Mouse (Mus musculus) heart, postnatal 0 days (tissue): ENCODE data around the gene 4930402H24Rik. TPM values are rescaled to one million over a fixed set of nuclear protein-coding genes. Genes with fewer than 3 reads are reported as not detected.
A peak's percentile ranks its signal among the peaks of the same experiment; 100 is the strongest.

Source experiments
- ATAC-seq: fragments of 200-750 bp; cut with Nextera tagmentation; 2 replicates; pipeline ENCODE4 v1.8.0; 2017; ENCODE audit warnings: low read depth, moderate number of reproducible peaks, moderate library complexity; ENCODE audit not compliant: insufficient read depth
- DNase-seq: peaks from one replicate; pipeline ENCODE4 v3.0.0-alpha.2; 2016; ENCODE audit warnings: low spot score
- H3K27ac ChIP-seq: fragments of 300-500 bp; sonication (generic); 2 replicates; pipeline ENCODE4 v1.5.1; 2014; ENCODE audit warnings: low read depth, mild to moderate bottlenecking
- H3K27me3 ChIP-seq: fragments of 300-500 bp; sonication (generic); 2 replicates; pipeline ENCODE4 v1.6.1; 2014; ENCODE audit warnings: low read length, mixed read lengths; ENCODE audit not compliant: control insufficient read depth, insufficient read depth
- H3K36me3 ChIP-seq: fragments of 300-500 bp; sonication (generic); replicated peaks from 2 replicates; pipeline ENCODE4 v1.6.1; 2014; ENCODE audit warnings: low read length, mixed read lengths; ENCODE audit not compliant: control insufficient read depth, insufficient read depth
- H3K4me1 ChIP-seq: fragments of 300-500 bp; sonication (generic); 2 replicates; pipeline ENCODE4 v1.6.1; 2014; ENCODE audit warnings: antibody characterized with exemption; ENCODE audit not compliant: control insufficient read depth, insufficient read depth
- H3K4me2 ChIP-seq: fragments of 300-500 bp; sonication (generic); 2 replicates; pipeline ENCODE4 v1.6.1; 2014; ENCODE audit warnings: low read depth, mild to moderate bottlenecking, low read length, moderate library complexity
- H3K4me3 ChIP-seq: fragments of 300-500 bp; sonication (generic); 2 replicates; pipeline ENCODE4 v1.5.1; 2014; ENCODE audit warnings: low read depth, low read length
- H3K9ac ChIP-seq: fragments of 300-500 bp; sonication (generic); replicated peaks from 2 replicates; pipeline ENCODE4 v1.6.1; 2014; ENCODE audit warnings: low read depth, low read length, mixed read lengths
- H3K9me3 ChIP-seq: fragments of 300-500 bp; sonication (generic); replicated peaks from 2 replicates; pipeline ENCODE4 v1.6.1; 2016; ENCODE audit warnings: low read length; ENCODE audit not compliant: control insufficient read depth
- CTCF ChIP-seq: IDR thresholded peaks from 2 replicates; pipeline ENCODE4 v1.5.1; 2016; ENCODE audit warnings: antibody characterized with exemption, control low read depth, low read depth
- EP300 ChIP-seq: IDR thresholded peaks from 2 replicates; pipeline ENCODE4 v1.6.1; 2016; ENCODE audit warnings: antibody characterized with exemption, low read depth
- WGBS: fragments of 180-500 bp; shearing (Covaris S2); extraction: QIAGEN DNeasy Blood & Tissue Kit; methylation state at CpG from one replicate; pipeline ENCODE4 v1.1.7; 2014; 5-methylcytosine and 5-hydroxymethylcytosine counted together
- polyA plus RNA-seq: library from polyadenylated mRNA; unstranded; fragments of >200 nt; fragmentation: Nextera tagmentation; extraction: Ambion mirVana; gene quantifications from 2 replicates; pipeline ENCODE4 v1.2.1, GENCODE M21; 2015
- total RNA-seq: library from RNA; depleted of rRNA; stranded (reverse); fragments of >200 nt; gene quantifications from 2 replicates; pipeline ENCODE4 v1.2.3, GENCODE M21; 2014; ENCODE audit warnings: low replicate concordance

Gene 4930402H24Rik
- total and polyA plus RNA-seq, 2 experiments from 2014 or later, result 41.8 to 89.9 TPM

DNA sequence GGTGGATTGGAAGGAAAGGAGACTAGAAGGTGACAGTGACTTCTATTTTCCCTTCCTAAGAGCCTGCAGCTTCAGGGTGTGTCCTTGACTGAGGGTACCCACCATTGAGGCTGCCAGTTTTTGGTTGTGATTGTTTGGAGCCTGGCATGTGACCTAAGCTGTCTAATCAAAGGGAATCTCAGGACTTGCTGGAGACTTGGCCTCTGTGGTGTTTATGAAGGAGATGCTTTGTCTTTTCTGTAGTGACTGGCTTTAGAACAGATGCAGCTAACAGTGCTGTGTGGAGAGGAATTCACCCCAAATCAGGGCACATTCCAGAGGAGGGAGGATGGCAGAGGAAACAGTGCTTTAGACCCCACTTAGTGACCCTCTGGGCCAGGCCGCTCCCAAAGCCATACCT lies 8.7 kb upstream of the 4930402H24Rik start:
- 87% methylated on average over 1 of the region's 1 CpGs for WGBS
- no peak overlapping the region for H3K4me2 ChIP-seq
- no peaks in the 10 kb centered on the region for H3K36me3 ChIP-seq
- H3K9ac ChIP-seq, result no peak overlapping the region
- no peaks in the 10 kb centered on the region for H3K9me3 ChIP-seq
- no peak for ATAC-seq
- H3K4me3 ChIP-seq, result no peak overlapping the region
- H3K4me1 ChIP-seq, result peaks cover 9% of the 10 kb centered on the region; the same call in 1 of the 2 replicates
- TF ChIP-seq EP300 (no peak), CTCF (no peak)
- DNase-seq, result no peak
- no peaks in the 10 kb centered on the region for H3K27me3 ChIP-seq
- H3K27ac ChIP-seq, result no peak overlapping the region

DNA sequence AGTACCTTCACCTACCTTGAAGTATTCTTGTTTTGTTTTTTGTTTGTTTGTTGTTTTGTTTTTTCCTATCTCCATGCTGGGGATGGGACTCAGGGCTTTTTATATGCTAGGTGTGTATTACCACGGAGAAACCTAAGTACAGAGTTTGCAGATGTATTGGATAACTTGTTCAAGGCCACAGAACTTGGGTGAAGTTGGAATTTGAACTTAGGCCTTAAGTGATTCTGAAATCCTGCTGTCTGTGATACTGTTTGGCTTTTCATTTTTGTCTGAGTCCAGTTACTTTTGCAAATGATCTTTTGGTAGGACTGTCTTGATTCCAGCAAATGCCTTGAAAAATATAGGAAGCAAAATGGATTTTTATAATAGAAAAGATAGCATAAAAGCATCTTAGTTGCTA lies 5.5 kb upstream of the 4930402H24Rik start:
- H3K27ac ChIP-seq, result no peak overlapping the region
- H3K27me3 ChIP-seq, result no peaks in the 10 kb centered on the region
- no peaks in the 10 kb centered on the region for H3K36me3 ChIP-seq
- H3K9me3 ChIP-seq, result no peaks in the 10 kb centered on the region
- H3K4me1 ChIP-seq, result peaks cover 22% of the 10 kb centered on the region; the same call in 1 of the 2 replicates
- TF ChIP-seq EP300 (no peak), CTCF (no peak)
- ATAC-seq (no peak), DNase-seq (no peak)
- H3K4me3 ChIP-seq, result no peak overlapping the region
- no peak overlapping the region for H3K4me2 ChIP-seq
- WGBS, result 78% methylated on average over 1 of the region's 1 CpGs
- no peak overlapping the region for H3K9ac ChIP-seq

DNA sequence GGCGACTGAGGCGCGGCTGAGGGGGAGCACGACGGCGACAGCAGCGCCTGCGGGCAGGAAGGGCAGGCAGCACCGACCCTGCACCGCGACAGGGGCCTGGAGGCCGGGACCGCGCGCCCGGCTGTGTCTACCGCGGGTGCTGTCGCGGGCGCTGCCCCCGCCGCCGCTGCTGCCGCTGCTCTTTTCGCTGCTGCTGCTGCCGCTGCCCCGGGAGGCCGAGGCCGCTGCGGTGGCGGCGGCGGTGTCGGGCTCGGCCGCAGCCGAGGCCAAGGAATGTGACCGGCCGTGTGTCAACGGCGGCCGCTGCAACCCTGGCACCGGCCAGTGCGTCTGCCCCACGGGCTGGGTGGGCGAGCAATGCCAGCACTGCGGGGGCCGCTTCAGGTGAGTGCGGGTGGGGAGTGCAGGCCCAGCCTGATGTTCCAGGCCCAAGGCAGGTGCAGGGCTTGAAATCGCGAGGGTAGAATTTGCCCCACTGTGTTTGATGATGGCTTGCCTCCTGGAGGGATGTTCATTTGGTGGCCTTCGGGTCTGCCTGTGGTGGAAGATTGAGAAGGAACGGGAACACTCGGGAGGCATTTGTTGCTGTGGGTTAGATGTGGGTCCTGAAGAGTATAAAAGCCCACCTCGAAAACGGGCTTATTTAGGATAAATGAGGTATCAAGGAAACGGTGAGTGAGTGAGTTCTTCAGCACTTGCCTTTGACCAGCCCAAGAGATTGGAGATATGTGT lies 544 bp upstream of the 4930402H24Rik start:
- Histone ChIP-seq H3K4me2 (peak overlapping the region; percentile 74), H3K9me3 (no peaks in the 10 kb centered on the region), H3K27ac (peak overlapping the region; percentile 86), H3K9ac (peak overlapping the region; percentile 90), H3K4me1 (peaks cover 19% of the 10 kb centered on the region), H3K27me3 (no peaks in the 10 kb centered on the region), H3K36me3 (no peaks in the 10 kb centered on the region), H3K4me3 (peak overlapping the region; percentile 84)
- under 1% methylated on average over 43 of the region's 58 CpGs for WGBS
- TF ChIP-seq CTCF (no peak), EP300 (no peak)
- DNase-seq (peak; percentile 19), ATAC-seq (peak; percentile 53)

GRCm38 (mm10) chr2:130898783-130899182 lies 7.4 kb downstream of the 4930402H24Rik start:
- Histone ChIP-seq H3K9ac (no peak overlapping the region), H3K36me3 (no peaks in the 10 kb centered on the region), H3K9me3 (no peaks in the 10 kb centered on the region), H3K4me3 (no peak overlapping the region), H3K4me1 (no peaks in the 10 kb centered on the region), H3K27ac (no peak overlapping the region), H3K4me2 (no peak overlapping the region), H3K27me3 (no peaks in the 10 kb centered on the region)
- WGBS, result 71% methylated on average over 2 of the region's 2 CpGs
- TF ChIP-seq EP300 (no peak), CTCF (no peak)
- DNase-seq, result no peak
- ATAC-seq, result no peak

DNA sequence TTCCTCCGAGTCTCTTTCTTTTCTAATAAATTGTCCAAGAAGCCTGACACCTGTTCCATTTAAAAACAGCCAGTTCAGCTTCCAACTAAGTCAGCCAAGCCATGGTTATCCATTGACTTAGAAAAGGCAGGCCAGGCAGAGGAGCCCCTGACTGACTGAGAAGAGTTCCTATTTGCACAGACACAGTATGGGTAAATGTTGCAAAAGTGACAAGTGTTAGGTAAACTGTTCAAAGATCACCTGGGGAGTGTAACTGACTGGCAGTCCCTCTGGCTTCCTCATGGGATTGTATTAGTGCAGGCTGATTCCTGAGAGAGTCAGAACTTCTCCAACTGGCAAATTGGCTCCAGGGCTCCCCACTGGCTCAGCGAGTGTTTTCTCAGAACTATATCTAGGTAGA lies 8.3 kb downstream of the 4930402H24Rik start:
- DNase-seq (no peak), ATAC-seq (no peak)
- Histone ChIP-seq H3K27ac (no peak overlapping the region), H3K36me3 (no peaks in the 10 kb centered on the region), H3K27me3 (no peaks in the 10 kb centered on the region), H3K4me3 (no peak overlapping the region), H3K9ac (no peak overlapping the region), H3K4me2 (no peak overlapping the region), H3K4me1 (no peaks in the 10 kb centered on the region), H3K9me3 (no peaks in the 10 kb centered on the region)
- WGBS, result 65% methylated on average over 2 of the region's 2 CpGs
- TF ChIP-seq EP300 (no peak), CTCF (no peak)

DNA sequence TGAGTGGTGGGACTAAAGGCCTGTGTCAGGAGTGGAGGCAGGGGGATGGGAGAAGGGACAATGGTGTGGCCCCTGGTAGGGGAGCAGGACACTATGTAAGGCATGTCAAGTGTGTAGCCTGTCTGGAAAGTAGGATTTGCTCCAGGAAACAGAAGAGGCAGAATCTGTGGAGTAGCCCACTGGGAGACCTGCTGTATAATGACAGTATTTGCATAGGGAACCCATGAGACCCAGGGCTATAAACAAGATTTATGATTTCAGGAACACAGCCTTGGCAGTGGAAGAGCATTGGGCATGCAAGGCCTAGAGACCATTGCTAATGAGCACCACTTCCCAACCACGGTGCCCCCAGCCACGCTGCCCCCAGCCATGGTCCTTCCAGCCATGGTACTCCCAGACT lies 9.3 kb downstream of the 4930402H24Rik start:
- H3K27ac ChIP-seq, result no peak overlapping the region; the same call in 1 of the 2 replicates
- H3K27me3 ChIP-seq, result no peaks in the 10 kb centered on the region
- H3K4me1 ChIP-seq, result no peaks in the 10 kb centered on the region
- H3K9me3 ChIP-seq, result no peaks in the 10 kb centered on the region
- no peak overlapping the region for H3K9ac ChIP-seq
- TF ChIP-seq CTCF (no peak), EP300 (no peak)
- no peaks in the 10 kb centered on the region for H3K36me3 ChIP-seq
- no peak overlapping the region for H3K4me3 ChIP-seq
- ATAC-seq, result no peak
- WGBS, result 88% methylated on average over 2 of the region's 2 CpGs
- H3K4me2 ChIP-seq, result no peak overlapping the region
- no peak for DNase-seq
